Mouse (Mus musculus): ENCODE measurements at regions not wholly inside any gene's neighbourhood (a gene's known extent, or its start where the extent isn't known, plus 50 kb on each side); places are given as distances from the start of the nearest gene placed in this dataset.
"Not testable (repeated sequence)": the region's sequence is repeated elsewhere in the genome, so short reads cannot be mapped to it uniquely, and the experiment has no call there.

DNA sequence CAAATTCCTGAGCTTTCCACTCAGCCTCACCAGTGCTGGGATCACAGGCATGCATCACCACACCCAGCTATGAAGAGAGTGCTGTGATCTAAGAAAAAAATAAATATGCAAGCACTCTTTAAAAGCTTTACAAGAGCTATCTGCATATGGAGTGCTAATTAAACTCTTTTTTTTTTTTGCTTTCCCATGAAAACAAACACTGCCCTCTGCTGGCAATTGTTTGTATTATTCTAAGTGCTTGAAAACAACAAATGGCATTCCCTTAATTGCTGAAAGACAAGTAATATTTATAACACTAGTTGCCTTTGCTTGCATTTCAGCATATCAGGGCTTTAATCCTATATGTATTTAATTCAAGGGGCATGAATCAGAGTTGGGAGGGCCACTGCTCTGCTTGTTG, 91.8 kb downstream of the 5730507C01Rik start:
- H3K4me1 ChIP-seq; H3K36me3 ChIP-seq (replicated peaks; ENCODE audit: low read length); H3K27me3 ChIP-seq (replicated peaks); H3K9me3 ChIP-seq; H3K4me3 ChIP-seq (replicated peaks): not testable (repeated sequence)

DNA sequence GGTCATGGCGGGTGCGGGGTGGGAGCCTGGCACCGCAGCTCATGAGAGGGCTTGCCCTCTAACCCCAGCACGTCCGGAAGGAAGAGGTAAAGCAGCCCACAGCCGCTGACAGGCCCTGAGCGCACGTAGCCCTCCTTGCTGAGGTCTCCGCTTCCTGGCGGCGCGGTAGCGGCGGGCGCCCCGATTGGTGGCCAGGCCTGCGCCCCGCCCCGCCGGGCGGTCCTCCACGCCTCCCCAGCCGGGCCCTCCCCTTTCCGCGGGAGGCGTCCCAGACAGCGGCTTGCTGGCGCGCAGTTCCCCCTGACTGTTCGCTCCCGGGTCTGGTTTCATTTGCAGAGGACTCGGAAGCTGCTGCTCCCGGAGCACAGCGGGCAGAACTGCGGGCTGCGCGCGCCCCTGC, 95.5 kb downstream of the 5730507C01Rik start:
- H3K4me3 ChIP-seq (replicated peaks): peak overlapping the region; percentile 75

DNA sequence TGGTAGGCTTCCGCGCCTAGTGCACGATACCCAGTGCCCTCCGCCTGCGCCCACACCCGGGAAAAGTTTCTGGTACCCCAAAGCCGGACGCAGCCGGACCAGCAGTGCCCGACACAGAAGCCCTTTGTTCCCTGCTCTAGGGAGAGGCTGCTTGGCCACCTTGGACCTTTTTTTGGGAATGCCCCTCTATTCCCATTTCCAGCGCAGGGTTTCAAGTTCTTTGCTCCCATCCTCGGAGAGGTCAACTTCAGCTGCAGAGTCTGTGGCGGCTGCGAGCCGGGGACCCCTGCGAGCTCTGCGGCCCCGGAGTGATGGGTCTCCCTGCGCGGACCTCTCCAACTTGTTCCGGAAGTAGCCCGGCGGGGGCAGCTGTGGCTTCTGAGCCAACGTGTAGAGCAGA, 96.3 kb downstream of the 5730507C01Rik start:
- H3K36me3 ChIP-seq (replicated peaks; ENCODE audit: low read length); H3K27me3 ChIP-seq (replicated peaks); H3K9me3 ChIP-seq; H3K4me1 ChIP-seq: not testable (repeated sequence)
- peak overlapping the region; percentile 78 for H3K4me3 ChIP-seq (replicated peaks)

More for the DNA sequence above, 95.5 kb downstream of the 5730507C01Rik start:
- Histone ChIP-seq H3K36me3 (replicated peaks; ENCODE audit: low read length) (no peaks in the 10 kb centered on the region), H3K9me3 (no peaks in the 10 kb centered on the region), H3K4me1 (no peaks in the 10 kb centered on the region), H3K27me3 (replicated peaks) (no peaks in the 10 kb centered on the region)
- no peak for TF ChIP-seq GATA1 (IDR thresholded peaks at IDR 0.05; ENCODE audit: borderline replicate concordance, low read length)
- no peak for TF ChIP-seq FLI1 (IDR thresholded peaks at IDR 0.05; ENCODE audit: low read length)
